In genomic region chr1:172340729-172341321, GRCm38 (mm10) we compare ENCODE assay signal across 8 mouse cellular contexts. TPM values are rescaled to one million over a fixed set of nuclear protein-coding genes. Genes with fewer than 3 reads are reported as not detected.
DNase-seq lines count a peak whose midpoint lies in the region; ATAC-seq and TF ChIP-seq lines count a peak whose summit lies in the region.

TSS of gene Kcnj10 (plus strand) at chr1:172341210.

- peak within 1 kb of the TSS; percentile 50 for H3K4me3 ChIP-seq in intestine, embryonic 16.5 days (ENCODE audit: low read length)
- H3K4me3 ChIP-seq in small intestine, adult 2 months (ENCODE audit: low read depth, low read length) = peak within 1 kb of the TSS; percentile 46

- ATAC-seq in granulocyte monocyte progenitor cell, adult 5-6 weeks (replicated peaks; ENCODE audit: poor library complexity, severe bottlenecking) = peak; percentile 89
- peak; percentile 95 for ATAC-seq in intestine, embryonic 16.5 days

- no peak within 1 kb of the TSS for H3K27ac ChIP-seq in intestine, embryonic 16.5 days (ENCODE audit: low read length)
- no peak within 1 kb of the TSS for H3K27ac ChIP-seq in small intestine, adult 2 months (ENCODE audit: insufficient read depth, low read depth, low read length)

- H3K27me3 ChIP-seq in intestine, embryonic 16.5 days (replicated peaks; ENCODE audit: control insufficient read depth, insufficient read depth, low read length) = peaks cover 36% of the 10 kb centered on the region
- peaks cover 32% of the 10 kb centered on the region for H3K27me3 ChIP-seq in small intestine, adult 2 months (ENCODE audit: control insufficient read depth, insufficient read depth, low read length)

- no peaks in the 10 kb centered on the region for H3K36me3 ChIP-seq in intestine, embryonic 16.5 days (ENCODE audit: control insufficient read depth, insufficient read depth, low read length)
- no peaks in the 10 kb centered on the region for H3K36me3 ChIP-seq in small intestine, adult 2 months (ENCODE audit: control insufficient read depth, insufficient read depth, low read length)

- WGBS in intestine, embryonic 16.5 days = 2% methylated on average over 36 of the region's 38 CpGs
- WGBS in small intestine, adult 2 months = 3% methylated on average over 38 of the region's 38 CpGs

- peaks cover 11% of the 10 kb centered on the region for H3K4me1 ChIP-seq in intestine, embryonic 16.5 days (ENCODE audit: control insufficient read depth, insufficient read depth, low read length)
- H3K4me1 ChIP-seq in small intestine, adult 2 months (ENCODE audit: control insufficient read depth, insufficient read depth, insufficient read length, low read length) = no peaks in the 10 kb centered on the region; the same call in 1 of the 2 replicates

- H3K9ac ChIP-seq in intestine, embryonic 16.5 days (ENCODE audit: low read depth, low read length) = peak within 1 kb of the TSS; percentile 30

- TF ChIP-seq POLR2A in small intestine, adult 2 months (IDR thresholded peaks at IDR 0.05; ENCODE audit: low read depth, low read length) = no peak

- intact Hi-C loops in left cerebral cortex, postnatal 4 days (cut with DNase I) = no loop called here

- no peak for TF ChIP-seq CTCF in small intestine, adult 2 months (IDR thresholded peaks at IDR 0.05; ENCODE audit: extremely low read depth, insufficient read length, insufficient replicate concordance, low read depth, low read length)

- peak within 1 kb of the TSS; percentile 79 for H3K4me2 ChIP-seq in intestine, embryonic 16.5 days (ENCODE audit: low read depth, low read length)

- no peaks in the 10 kb centered on the region for H3K9me3 ChIP-seq in intestine, embryonic 16.5 days (ENCODE audit: control insufficient read depth, low read length)

- peak; percentile 87 for DNase-seq in layer of hippocampus, adult 11-12 months (ENCODE audit: low spot score)
- DNase-seq in layer of hippocampus, adult 9-10 months (ENCODE audit: low spot score) = no peak
- DNase-seq in embryo, embryonic 10.5 days (ENCODE audit: low spot score) = peak; percentile 95
- peak; percentile 91 for DNase-seq in left cerebral cortex, postnatal 4 days
- peak; percentile 85 for DNase-seq in mesoderm, embryonic 11.5 days (ENCODE audit: low read depth, low spot score)

RNA-seq across cellular contexts. Expression of gene Kcnj10, which starts in this region (rescaled TPM):
- total RNA-seq in granulocyte monocyte progenitor cell, adult 5-6 weeks (2014; fragmentation: Nextera tagmentation) = 0.32 TPM in 1 of 2 replicates, not detected in the other
- 0.46 TPM in 1 of 2 replicates, not detected in the other for total RNA-seq in granulocyte monocyte progenitor cell, adult 5-6 weeks (2017)
- polyA plus RNA-seq in intestine, embryonic 16.5 days (2015; fragmentation: Nextera tagmentation; extraction: Ambion mirVana) = 0.07 and 0.10 TPM in 2 replicates
- total RNA-seq in left cerebral cortex, postnatal 4 days (2021) = 10 to 100 TPM; 20.4 to 21.3 TPM
- polyA plus RNA-seq in small intestine, adult 2 months (2012; rRNA removed) = 0.44 and 0.65 TPM in 2 replicates

Comparison
In these comparisons a context has a peak if more than half of its experiments do, and no peak if none do; other contexts are left out.
1. RNA of gene Kcnj10 (total RNA-seq): 20.4 to 21.3 TPM in left cerebral cortex, postnatal 4 days; 0.32 to 0.46 TPM in granulocyte monocyte progenitor cell, adult 5-6 weeks; every median in the first group is over 10 times any median in the second.
2. Peak in ATAC-seq in granulocyte monocyte progenitor cell, adult 5-6 weeks; RNA of the gene not detected or under 1 TPM.
3. Peak in ATAC-seq, H3K4me3 ChIP-seq, H3K9ac ChIP-seq and H3K4me2 ChIP-seq in intestine, embryonic 16.5 days; RNA of the gene not detected or under 1 TPM.